24 mouse cellular contexts compared by ENCODE assay signal in the genomic region with DNA sequence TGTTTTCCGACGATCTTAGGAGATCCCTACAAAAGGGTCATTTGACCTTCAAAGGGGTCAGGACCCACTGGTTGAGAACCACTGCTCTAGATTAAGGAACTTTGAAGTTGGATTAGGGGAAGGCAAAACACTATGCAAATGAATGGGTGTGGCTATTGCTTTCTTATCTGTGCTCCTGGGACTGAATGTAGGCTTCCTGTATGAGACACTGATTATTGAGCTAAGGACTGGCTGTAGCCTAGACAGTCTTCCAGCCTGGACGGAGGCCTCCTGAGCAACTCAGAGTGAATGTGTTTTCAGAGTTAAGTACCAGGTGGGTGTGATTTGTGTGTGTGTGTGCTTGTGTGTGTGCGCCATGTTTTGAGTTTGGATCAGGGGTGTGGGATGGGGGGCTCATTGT. TPM values are rescaled to one million over a fixed set of nuclear protein-coding genes. Genes with fewer than 3 reads are reported as not detected.
DNase-seq lines count a peak whose midpoint lies in the region; ATAC-seq and TF ChIP-seq lines count a peak whose summit lies in the region.
"Had no signal": no experiment of that assay in that cellular context is flagged by ENCODE, and none has a peak within 500 bp of the region (broad histone marks: within the 10 kb centered on the region; RNA-seq: fewer than 3 reads in every experiment).

No protein-coding gene starts in this region.

- H3K27ac ChIP-seq in heart, embryonic 12.5 days (ENCODE audit: poor library complexity, severe bottlenecking) = no peak overlapping the region
- no peak overlapping the region for H3K27ac ChIP-seq in intestine, embryonic 16.5 days (ENCODE audit: low read length)
- H3K27ac ChIP-seq in intestine, postnatal 0 days (ENCODE audit: low read depth, low read length) = no peak overlapping the region
- H3K27ac ChIP-seq: forebrain, embryonic 15.5 days; hindbrain, embryonic 13.5 days; hindbrain, postnatal 0 days had no signal

- ATAC-seq in heart, embryonic 12.5 days (ENCODE audit: insufficient number of reproducible peaks, low FRiP score) = no peak
- ATAC-seq in intestine, embryonic 16.5 days = peak; percentile 69; the same call in 1 of the 2 replicates
- ATAC-seq in intestine, postnatal 0 days = no peak
- ATAC-seq: activated CD4-positive, CD25-positive, alpha-beta regulatory T cell, adult 4 months; forebrain, embryonic 15.5 days; hindbrain, postnatal 0 days had no signal

- WGBS in heart, embryonic 12.5 days = 65% methylated on average over 4 of the region's 4 CpGs
- 70% methylated on average over 4 of the region's 4 CpGs for WGBS in intestine, embryonic 16.5 days
- WGBS in intestine, postnatal 0 days = 50% methylated on average over 4 of the region's 4 CpGs

- no peak overlapping the region for H3K9ac ChIP-seq in heart, embryonic 12.5 days
- no peak overlapping the region for H3K9ac ChIP-seq in intestine, embryonic 16.5 days (ENCODE audit: low read depth, low read length)
- H3K9ac ChIP-seq in intestine, postnatal 0 days (ENCODE audit: low read depth, low read length) = no peak overlapping the region
- H3K9ac ChIP-seq: embryonic facial prominence, embryonic 12.5 days; forebrain, embryonic 15.5 days; heart, embryonic 13.5 days; hindbrain, embryonic 13.5 days had no signal

- no peaks in the 10 kb centered on the region for H3K9me3 ChIP-seq in heart, embryonic 12.5 days (replicated peaks)
- H3K9me3 ChIP-seq in intestine, embryonic 16.5 days (ENCODE audit: control insufficient read depth, low read length) = no peaks in the 10 kb centered on the region
- H3K9me3 ChIP-seq in intestine, postnatal 0 days (ENCODE audit: control insufficient read depth) = no peaks in the 10 kb centered on the region
- H3K9me3 ChIP-seq: embryonic facial prominence, embryonic 12.5 days; forebrain, embryonic 15.5 days; heart, embryonic 13.5 days; hindbrain, embryonic 13.5 days had no signal

- H3K4me3 ChIP-seq in heart, embryonic 12.5 days = no peak overlapping the region
- H3K4me3 ChIP-seq in intestine, embryonic 16.5 days (ENCODE audit: low read length) = no peak overlapping the region
- no peak overlapping the region for H3K4me3 ChIP-seq in intestine, postnatal 0 days (ENCODE audit: low read depth, low read length)
- H3K4me3 ChIP-seq: embryonic facial prominence, embryonic 12.5 days; forebrain, embryonic 15.5 days; heart, embryonic 13.5 days; hindbrain, embryonic 13.5 days had no signal

- peaks cover 54% of the 10 kb centered on the region for H3K4me1 ChIP-seq in heart, embryonic 12.5 days (replicated peaks)
- H3K4me1 ChIP-seq in intestine, embryonic 16.5 days (ENCODE audit: control insufficient read depth, insufficient read depth, low read length) = peaks cover 25% of the 10 kb centered on the region
- H3K4me1 ChIP-seq in intestine, postnatal 0 days (replicated peaks; ENCODE audit: control insufficient read depth, insufficient read depth, low read length) = no peaks in the 10 kb centered on the region

- no peak for TF ChIP-seq CTCF in intestine, postnatal 0 days (IDR thresholded peaks at IDR 0.05; ENCODE audit: low read depth)

- H3K4me2 ChIP-seq in heart, embryonic 12.5 days = no peak overlapping the region
- H3K4me2 ChIP-seq in intestine, embryonic 16.5 days (ENCODE audit: low read depth, low read length) = no peak overlapping the region
- no peak overlapping the region for H3K4me2 ChIP-seq in intestine, postnatal 0 days (replicated peaks; ENCODE audit: low read depth)
- H3K4me2 ChIP-seq: embryonic facial prominence, embryonic 12.5 days; forebrain, embryonic 15.5 days; heart, embryonic 13.5 days; hindbrain, embryonic 13.5 days had no signal

- DNase-seq in heart, adult 11 months = peak; percentile 93
- peak; percentile 28 for DNase-seq in R1 (ENCODE audit: low read depth, low spot score)
- DNase-seq in cerebellum, adult 11 months = no peak
- DNase-seq in cerebellum, postnatal 25 days = no peak
- DNase-seq: cerebellum, adult 2 months; cerebellum, postnatal 10 days; gastrocnemius, postnatal 10 days; kidney, adult 8-10 months had no signal

- 0 out of 2 replicates have a peak, but pooled peaks cover 6% of the 10 kb centered on the region for H3K27me3 ChIP-seq in heart, embryonic 12.5 days (replicated peaks)
- no peaks in the 10 kb centered on the region for H3K27me3 ChIP-seq in intestine, embryonic 16.5 days (replicated peaks; ENCODE audit: control insufficient read depth, insufficient read depth, low read length)
- H3K27me3 ChIP-seq in intestine, postnatal 0 days (replicated peaks; ENCODE audit: control insufficient read depth, insufficient read depth, low read length) = 0 out of 2 replicates have a peak, but pooled peaks cover 3% of the 10 kb centered on the region
- H3K27me3 ChIP-seq: CH12.LX; embryonic facial prominence, embryonic 12.5 days; forebrain, embryonic 15.5 days; heart, embryonic 13.5 days had no signal

- H3K36me3 ChIP-seq in heart, embryonic 12.5 days = no peaks in the 10 kb centered on the region
- H3K36me3 ChIP-seq in intestine, embryonic 16.5 days (ENCODE audit: control insufficient read depth, insufficient read depth, low read length) = no peaks in the 10 kb centered on the region
- H3K36me3 ChIP-seq in intestine, postnatal 0 days (ENCODE audit: control insufficient read depth, insufficient read depth) = no peaks in the 10 kb centered on the region
- H3K36me3 ChIP-seq: embryonic facial prominence, embryonic 12.5 days; forebrain, embryonic 15.5 days; G1E; heart, embryonic 13.5 days; hindbrain, embryonic 13.5 days had no signal

RNA-seq across cellular contexts. Expression of a gene that starts 59.5 kb away (rescaled TPM):
- not detected in 2 replicates for polyA plus RNA-seq in heart, embryonic 12.5 days (2016; fragmentation: Nextera tagmentation; extraction: Ambion mirVana)
- not detected in 2 replicates for polyA plus RNA-seq in intestine, embryonic 16.5 days (2015; fragmentation: Nextera tagmentation; extraction: Ambion mirVana)
- not detected in 2 replicates for polyA plus RNA-seq in intestine, postnatal 0 days (2015; fragmentation: Nextera tagmentation; extraction: Ambion mirVana)
- polyA plus RNA-seq: activated CD4-positive, CD25-positive, alpha-beta regulatory T cell, adult 4 months; cerebellum, adult 2 months; cortical plate, adult 2 months; embryonic facial prominence, embryonic 12.5 days; forebrain, embryonic 11.5 days; forebrain, embryonic 15.5 days; G1E; gonadal fat pad, adult 2 months; heart, embryonic 13.5 days; heart, postnatal 0 days; hindbrain, embryonic 13.5 days; hindbrain, postnatal 0 days; intestine, embryonic 14.5 days had no signal

Comparison
In these comparisons a context has a peak if more than half of its experiments do, and no peak if none do; other contexts are left out.
1. DNase-seq: peak in heart, adult 11 months (single experiment) and R1 (single experiment); none in cerebellum, adult 11 months (single experiment) and cerebellum, postnatal 25 days (0 of 2).